Mouse (Mus musculus): Measurements from ENCODE around the gene Gpr132. TPM values are rescaled to one million over a fixed set of nuclear protein-coding genes. Genes with fewer than 3 reads are reported as not detected.

Gene Gpr132
- total RNA-seq (2014; fragmentation: Nextera tagmentation): not detected in 2 replicates
- total RNA-seq (2017): 0.11 TPM in 1 of 2 replicates, not detected in the other
- 0.08 and 0.14 TPM in 2 replicates for polyA plus RNA-seq (2012)

- ATAC-seq (ENCODE audit: extremely low read depth, insufficient number of reproducible peaks, low FRiP score, poor library complexity, severe bottlenecking): no peak
- Histone ChIP-seq H3K36me3 (replicated peaks) (no peaks in the 10 kb centered on the region), H3K4me3 (ENCODE audit: low read depth, low read length) (no peak within 1 kb of the TSS), H3K9me3 (replicated peaks) (no peaks in the 10 kb centered on the region), H3K27me3 (ENCODE audit: insufficient read depth, low read length) (peaks cover 32% of the 10 kb centered on the region), H3K4me1 (ENCODE audit: insufficient read depth, low read depth, low read length) (no peaks in the 10 kb centered on the region; the same call in 1 of the 2 replicates)
- TF ChIP-seq GATA1 (IDR thresholded peaks at IDR 0.05; ENCODE audit: borderline replicate concordance, low read length) (no peak), TAL1 (conservative IDR thresholded peaks at IDR 0.05; ENCODE audit: low read depth, low read length) (no peak), GATA2 (IDR thresholded peaks at IDR 0.05; ENCODE audit: borderline replicate concordance, low read depth, low read length) (no peak), POLR2AphosphoS5 (IDR thresholded peaks at IDR 0.05; ENCODE audit: insufficient replicate concordance, low read depth, low read length) (no peak), CTCF (IDR thresholded peaks at IDR 0.05; ENCODE audit: low read depth, low read length) (no peak)
- DNase-seq (ENCODE audit: low spot score): no peak
Observed at GRCm38 (mm10) chr12:112868178-112869087, at the start of gene Gpr132. Gene Gpr132, minus strand, starts transcription at chr12:112868228.

- no peak for DNase-seq (ENCODE audit: low spot score)
- TF ChIP-seq POLR2AphosphoS5 (IDR thresholded peaks at IDR 0.05; ENCODE audit: insufficient replicate concordance, low read depth, low read length) (no peak), GATA1 (IDR thresholded peaks at IDR 0.05; ENCODE audit: borderline replicate concordance, low read length) (no peak), GATA2 (IDR thresholded peaks at IDR 0.05; ENCODE audit: borderline replicate concordance, low read depth, low read length) (no peak), TAL1 (conservative IDR thresholded peaks at IDR 0.05; ENCODE audit: low read depth, low read length) (no peak), CTCF (IDR thresholded peaks at IDR 0.05; ENCODE audit: low read depth, low read length) (no peak)
- Histone ChIP-seq H3K4me1 (ENCODE audit: insufficient read depth, low read depth, low read length) (no peaks in the 10 kb centered on the region; the same call in 1 of the 2 replicates), H3K36me3 (replicated peaks) (no peaks in the 10 kb centered on the region), H3K4me3 (ENCODE audit: low read depth, low read length) (no peak overlapping the region), H3K9me3 (replicated peaks) (no peaks in the 10 kb centered on the region), H3K27me3 (ENCODE audit: insufficient read depth, low read length) (peaks cover 11% of the 10 kb centered on the region; the same call in 1 of the 2 replicates)
- ATAC-seq (ENCODE audit: extremely low read depth, insufficient number of reproducible peaks, low FRiP score, poor library complexity, severe bottlenecking): no peak
Observed at GRCm38 (mm10) chr12:112917486-112917885, 49.5 kb upstream of the Gpr132 start.

GRCm38 (mm10) chr12:112916698-112917400 is 48.8 kb upstream of the Gpr132 start:
- peaks cover 12% of the 10 kb centered on the region; the same call in 1 of the 2 replicates for H3K27me3 ChIP-seq (ENCODE audit: insufficient read depth, low read length)
- H3K4me1 ChIP-seq (ENCODE audit: insufficient read depth, low read depth, low read length): no peaks in the 10 kb centered on the region; the same call in 1 of the 2 replicates
- no peaks in the 10 kb centered on the region for H3K36me3 ChIP-seq (replicated peaks)
- no peaks in the 10 kb centered on the region for H3K9me3 ChIP-seq (replicated peaks)
- no peak overlapping the region for H3K4me3 ChIP-seq (ENCODE audit: low read depth, low read length)
- no peak for DNase-seq (ENCODE audit: low spot score)
- no peak for ATAC-seq (ENCODE audit: extremely low read depth, insufficient number of reproducible peaks, low FRiP score, poor library complexity, severe bottlenecking)
- TF ChIP-seq POLR2AphosphoS5 (IDR thresholded peaks at IDR 0.05; ENCODE audit: insufficient replicate concordance, low read depth, low read length) (no peak), GATA2 (IDR thresholded peaks at IDR 0.05; ENCODE audit: borderline replicate concordance, low read depth, low read length) (0 out of 2 replicates have a peak, but pooled peaks have one; percentile 18), GATA1 (IDR thresholded peaks at IDR 0.05; ENCODE audit: borderline replicate concordance, low read length) (no peak)

- Histone ChIP-seq H3K4me1 (ENCODE audit: insufficient read depth, low read depth, low read length) (no peaks in the 10 kb centered on the region; the same call in 1 of the 2 replicates), H3K4me3 (ENCODE audit: low read depth, low read length) (no peak overlapping the region), H3K36me3 (replicated peaks) (no peaks in the 10 kb centered on the region), H3K9me3 (replicated peaks) (no peaks in the 10 kb centered on the region), H3K27me3 (ENCODE audit: insufficient read depth, low read length) (peaks cover 12% of the 10 kb centered on the region; the same call in 1 of the 2 replicates)
- DNase-seq (ENCODE audit: low spot score) (no peak), ATAC-seq (ENCODE audit: extremely low read depth, insufficient number of reproducible peaks, low FRiP score, poor library complexity, severe bottlenecking) (no peak)
- TF ChIP-seq GATA2 (IDR thresholded peaks at IDR 0.05; ENCODE audit: borderline replicate concordance, low read depth, low read length): no peak
- TF ChIP-seq GATA1 (IDR thresholded peaks at IDR 0.05; ENCODE audit: borderline replicate concordance, low read length): no peak
- TF ChIP-seq CTCF (IDR thresholded peaks at IDR 0.05; ENCODE audit: low read depth, low read length): no peak
- TF ChIP-seq POLR2AphosphoS5 (IDR thresholded peaks at IDR 0.05; ENCODE audit: insufficient replicate concordance, low read depth, low read length): no peak
- no peak for TF ChIP-seq TAL1 (conservative IDR thresholded peaks at IDR 0.05; ENCODE audit: low read depth, low read length)
Observed at GRCm38 (mm10) chr12:112915587-112915986, 47.6 kb upstream of the Gpr132 start.

GRCm38 (mm10) chr12:112914527-112914926 is 46.5 kb upstream of the Gpr132 start:
- no peak overlapping the region for H3K4me3 ChIP-seq (ENCODE audit: low read depth, low read length)
- no peaks in the 10 kb centered on the region; the same call in 1 of the 2 replicates for H3K4me1 ChIP-seq (ENCODE audit: insufficient read depth, low read depth, low read length)
- TF ChIP-seq GATA2 (IDR thresholded peaks at IDR 0.05; ENCODE audit: borderline replicate concordance, low read depth, low read length) (no peak), TAL1 (conservative IDR thresholded peaks at IDR 0.05; ENCODE audit: low read depth, low read length) (no peak), GATA1 (IDR thresholded peaks at IDR 0.05; ENCODE audit: borderline replicate concordance, low read length) (no peak), POLR2AphosphoS5 (IDR thresholded peaks at IDR 0.05; ENCODE audit: insufficient replicate concordance, low read depth, low read length) (no peak), CTCF (IDR thresholded peaks at IDR 0.05; ENCODE audit: low read depth, low read length) (no peak)
- H3K9me3 ChIP-seq (replicated peaks): no peaks in the 10 kb centered on the region
- H3K27me3 ChIP-seq (ENCODE audit: insufficient read depth, low read length): peaks cover 12% of the 10 kb centered on the region; the same call in 1 of the 2 replicates
- H3K36me3 ChIP-seq (replicated peaks): no peaks in the 10 kb centered on the region
- ATAC-seq (ENCODE audit: extremely low read depth, insufficient number of reproducible peaks, low FRiP score, poor library complexity, severe bottlenecking) (no peak), DNase-seq (ENCODE audit: low spot score) (no peak)
